Mouse (Mus musculus): ENCODE measurements around the gene Cd99l2. TPM values are rescaled to one million over a fixed set of nuclear protein-coding genes. Genes with fewer than 3 reads are reported as not detected.
A peak's percentile ranks its signal among the peaks of the same experiment; 100 is the strongest.
"Not testable (repeated sequence)": the region's sequence is repeated elsewhere in the genome, so short reads cannot be mapped to it uniquely, and the experiment has no call there.

Cd99l2 gene
- total RNA-seq (2021) (100 to 1,000 TPM in 1 of 2 experiments, 10 to 100 TPM in 1; 78.0 to 110 TPM), polyA plus RNA-seq (2012; rRNA removed) (18.7 and 21.4 TPM in 2 replicates)
- long read RNA-seq, transcript Cd99l2-201 (10 exons, 3,600 nt) = major isoform, 53 of 83 reads
- long read RNA-seq, transcript Cd99l2-202 (9 exons, 3,327 nt) = minor isoform, 12 of 83 reads
- long read RNA-seq, partial matches to known transcripts = 7 of 83 reads
- long read RNA-seq, other reads (novel, unspliced or antisense) = 11 of 83 reads

DNA sequence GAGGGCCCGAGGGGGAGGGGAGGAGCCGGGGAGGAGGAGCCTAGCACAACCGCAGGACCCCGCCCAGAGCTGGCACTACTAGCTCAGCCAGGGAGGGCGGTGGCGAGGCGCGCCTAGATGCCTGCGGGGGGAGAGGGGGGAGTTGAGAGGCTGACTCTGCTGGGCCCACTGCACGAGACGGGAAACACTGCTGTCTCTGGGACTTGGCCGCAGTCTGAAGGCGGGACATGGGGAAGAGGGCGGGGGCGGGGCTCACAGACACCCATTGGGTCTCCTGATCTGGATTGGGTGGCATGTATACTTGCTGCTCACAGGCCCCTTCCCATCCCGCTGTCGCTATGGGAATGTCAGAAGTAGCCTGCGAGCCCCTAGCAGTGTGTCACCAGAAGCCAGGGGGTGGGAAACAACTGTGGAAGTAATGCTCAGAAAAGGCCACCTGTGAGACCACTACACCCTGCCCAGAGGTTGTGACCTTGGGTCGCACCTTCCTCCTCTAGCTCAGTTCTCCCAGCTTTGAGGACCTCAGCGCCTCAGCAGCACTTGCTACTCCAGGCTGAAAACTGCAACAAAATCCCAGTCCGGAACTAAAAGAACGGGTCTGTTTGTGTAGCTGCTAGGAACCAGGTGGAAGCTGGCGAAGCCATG is at the start of gene Cd99l2:
Gene Cd99l2 (minus strand): TSS at position 216 of the 645 bp plus-strand sequence.
- peak; percentile 92 for DNase-seq

DNA sequence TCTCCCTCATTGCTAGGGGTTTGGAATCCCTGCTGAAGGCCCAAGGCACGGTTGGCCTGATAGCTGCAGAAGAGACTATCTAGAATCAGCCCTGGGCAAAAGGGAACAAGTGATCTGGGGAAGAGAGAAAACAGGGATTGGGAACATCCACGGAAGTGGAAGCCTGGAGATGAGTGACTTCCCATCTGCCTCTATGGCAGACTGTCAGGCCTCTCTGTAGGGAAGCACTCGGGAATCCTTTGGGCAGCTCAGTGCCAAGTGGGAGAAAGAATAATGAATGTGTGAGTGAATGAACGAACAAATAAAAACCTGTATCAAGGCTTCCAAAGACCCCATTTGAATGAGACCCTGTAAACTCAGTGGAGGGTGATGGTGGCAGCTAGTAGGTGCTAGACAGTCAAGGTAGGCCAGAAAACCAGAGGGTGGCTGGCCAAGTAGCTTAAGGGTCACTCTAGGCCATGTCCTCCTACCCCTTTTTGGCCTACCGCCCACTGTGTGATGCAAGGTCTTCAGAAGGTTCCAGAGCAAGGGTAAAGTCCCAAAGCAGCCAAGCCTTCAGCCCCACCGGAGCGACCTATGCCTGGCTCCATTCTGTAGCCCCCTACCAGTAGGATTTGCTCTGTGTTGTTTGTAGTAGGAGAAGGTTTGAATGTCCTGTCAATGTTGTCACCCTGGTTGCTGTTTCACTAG is 48.3 kb upstream of the Cd99l2 start:
- peak; percentile 48 for DNase-seq

DNA sequence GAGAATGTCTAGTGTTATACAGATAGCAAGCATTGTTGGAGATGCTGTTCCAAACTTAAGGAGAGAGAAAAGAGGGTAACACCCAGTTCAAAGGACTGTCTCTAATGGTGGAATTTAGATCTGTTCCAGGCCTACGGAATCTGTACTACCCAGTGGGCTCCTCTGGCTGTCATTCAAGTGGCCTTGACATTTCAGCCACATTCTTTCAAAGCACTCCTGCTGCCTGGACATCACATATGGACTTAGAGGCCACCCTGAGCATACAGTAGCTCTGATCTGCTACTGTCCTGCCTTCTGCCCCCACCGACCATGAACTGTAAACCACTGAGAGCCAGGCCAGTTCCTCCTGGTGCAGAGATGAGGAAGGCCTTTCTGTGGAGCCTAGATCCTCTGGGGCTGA is 45.1 kb upstream of the Cd99l2 start:
- DNase-seq = peak; percentile 48

DNA sequence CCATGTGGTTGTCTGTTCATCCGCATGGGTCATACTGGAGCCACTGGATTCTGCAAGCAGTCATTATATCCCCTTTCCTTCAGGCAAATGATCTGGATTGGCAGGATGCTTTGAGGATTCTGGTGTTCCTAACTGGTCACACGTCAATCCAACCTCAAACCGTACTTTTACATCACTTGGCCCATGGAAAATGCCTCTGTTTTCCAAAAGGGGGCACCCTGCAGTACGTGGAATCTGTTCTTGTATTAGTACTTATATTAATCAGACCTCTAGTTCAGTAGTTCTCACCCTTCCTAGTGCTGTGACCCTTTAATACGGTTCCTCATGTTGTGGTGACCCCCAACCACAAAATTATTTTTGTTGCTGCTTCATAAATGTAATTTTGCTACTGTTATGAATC is 41.5 kb upstream of the Cd99l2 start:
- no peak for DNase-seq

DNA sequence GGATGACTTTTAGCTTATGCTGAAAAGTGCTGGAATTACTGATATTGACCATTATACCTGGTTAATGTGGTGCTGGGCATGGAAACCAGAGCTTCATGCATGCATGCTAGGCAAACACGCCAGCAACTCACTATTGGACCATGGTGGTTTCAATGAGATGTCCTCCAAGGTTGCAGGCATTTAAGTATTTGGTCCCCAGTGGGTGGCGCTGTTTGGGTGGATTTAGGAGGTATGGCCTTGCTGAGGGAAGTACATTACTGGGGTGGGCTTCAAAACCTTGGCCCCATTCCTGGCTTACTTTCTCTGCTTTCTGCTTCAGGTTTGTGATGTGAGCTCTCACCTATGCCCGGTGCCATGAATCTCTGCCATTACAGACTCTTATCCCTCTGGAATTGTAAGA is 40.0 kb upstream of the Cd99l2 start:
- no peak for DNase-seq

DNA sequence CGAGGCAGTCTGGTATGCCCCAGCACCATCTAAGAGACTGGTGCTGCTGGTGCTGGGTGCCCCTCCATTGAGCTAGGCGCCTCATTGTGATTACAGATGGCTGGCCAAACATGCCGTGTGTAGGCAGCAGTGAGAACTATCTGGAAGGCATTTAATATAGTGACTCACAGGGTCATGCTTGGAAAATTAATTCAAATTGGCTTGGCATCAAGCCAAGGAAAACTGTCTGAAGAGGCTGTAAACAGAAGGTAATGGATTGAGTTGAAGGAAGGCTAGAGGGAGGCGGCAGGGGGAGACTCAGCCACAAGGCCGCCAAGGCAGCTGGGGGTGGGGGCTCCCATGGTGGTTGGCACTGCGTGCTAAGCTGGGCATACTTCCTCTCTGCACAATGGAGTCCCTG is 36.0 kb upstream of the Cd99l2 start:
- peak; percentile 55 for DNase-seq

DNA sequence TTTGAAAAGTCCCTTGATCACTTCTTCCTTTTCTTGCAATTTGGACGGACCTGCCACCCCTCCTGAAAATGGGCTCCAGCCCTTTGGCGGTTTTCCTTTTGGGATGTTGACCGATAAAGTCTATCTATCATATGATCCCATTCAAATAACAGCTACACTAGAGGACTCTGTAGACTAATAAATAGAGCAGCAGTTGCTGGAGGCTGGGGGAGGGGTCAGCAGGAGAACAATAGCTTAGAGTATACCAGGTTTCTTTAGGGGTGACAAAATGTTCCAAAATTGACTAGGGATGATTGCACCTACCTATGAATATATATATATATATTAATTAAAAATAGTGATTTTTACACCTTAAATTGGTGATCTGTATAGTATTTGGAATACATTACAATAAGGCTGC is 35.5 kb upstream of the Cd99l2 start:
- DNase-seq = no peak

DNA sequence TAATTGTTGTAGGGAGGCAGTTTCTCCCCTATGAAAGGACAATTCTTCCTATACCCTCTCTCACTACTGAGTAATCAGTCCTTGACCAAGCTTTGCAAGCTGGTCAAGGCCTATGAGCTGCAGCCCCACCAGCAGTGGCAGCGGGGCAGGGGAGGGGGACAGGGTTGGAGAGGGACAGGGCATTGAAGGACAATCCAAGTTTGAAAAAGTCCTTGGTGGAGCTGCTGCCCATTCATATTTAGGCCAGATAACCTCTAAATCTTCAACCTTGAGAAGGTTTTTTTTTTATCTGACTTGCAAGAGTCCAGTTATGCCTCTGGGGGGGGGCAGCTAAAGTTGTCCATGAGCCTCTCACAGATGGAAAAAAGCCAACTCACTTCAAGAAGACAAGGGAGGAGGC is 34.8 kb upstream of the Cd99l2 start:
- DNase-seq = peak; percentile 77

DNA sequence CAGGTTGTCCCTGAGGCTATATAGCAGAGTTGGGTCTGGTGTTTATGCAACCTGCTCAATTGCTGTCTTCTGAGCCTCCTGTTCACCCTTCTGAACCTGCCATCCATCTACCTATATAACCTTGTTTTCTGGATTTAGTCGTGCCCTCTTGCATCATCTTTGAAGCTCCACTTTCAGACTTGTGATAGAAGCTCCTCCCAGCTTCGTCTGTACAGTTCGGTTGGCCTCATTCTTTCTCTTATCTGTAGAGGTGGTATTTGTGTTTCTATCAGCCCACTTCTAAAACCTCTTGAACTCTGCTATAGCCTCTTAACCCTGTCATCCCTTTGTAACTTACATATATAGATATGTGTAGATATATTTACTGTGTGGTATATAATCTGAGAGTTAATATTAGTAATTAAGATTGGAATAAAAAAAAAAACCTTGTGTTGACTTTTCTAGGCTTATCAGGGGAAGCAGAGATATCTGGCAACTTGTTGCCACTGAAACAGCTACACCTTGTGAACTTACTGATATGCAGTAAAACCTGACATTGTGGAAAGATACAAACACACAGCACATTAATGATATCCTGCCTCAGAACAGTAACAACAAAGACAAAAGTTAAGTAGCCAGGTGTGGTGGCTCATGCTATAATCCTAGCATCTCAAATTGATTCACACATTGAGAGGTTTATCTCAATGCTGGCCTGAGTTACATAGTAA is 33.1 kb upstream of the Cd99l2 start:
- no peak for DNase-seq

DNA sequence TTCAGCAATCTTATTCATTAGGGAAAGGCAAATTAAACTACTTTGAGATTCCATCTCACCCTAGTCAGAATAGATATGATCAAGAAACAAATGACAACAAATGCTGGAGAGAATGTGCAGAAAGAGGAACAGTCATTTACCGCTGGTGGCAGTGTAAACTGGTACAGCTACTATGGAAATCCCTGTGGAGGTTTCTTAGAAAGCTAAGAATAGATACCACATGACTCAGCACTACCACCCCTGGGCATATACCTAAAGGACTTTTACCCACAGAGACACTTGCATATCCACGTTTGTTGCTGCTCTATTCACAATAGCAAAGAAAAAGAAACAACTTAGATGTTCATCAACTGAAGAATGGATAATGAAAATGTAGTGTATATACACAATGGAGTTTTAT is 31.7 kb upstream of the Cd99l2 start:
- no peak for DNase-seq

DNA sequence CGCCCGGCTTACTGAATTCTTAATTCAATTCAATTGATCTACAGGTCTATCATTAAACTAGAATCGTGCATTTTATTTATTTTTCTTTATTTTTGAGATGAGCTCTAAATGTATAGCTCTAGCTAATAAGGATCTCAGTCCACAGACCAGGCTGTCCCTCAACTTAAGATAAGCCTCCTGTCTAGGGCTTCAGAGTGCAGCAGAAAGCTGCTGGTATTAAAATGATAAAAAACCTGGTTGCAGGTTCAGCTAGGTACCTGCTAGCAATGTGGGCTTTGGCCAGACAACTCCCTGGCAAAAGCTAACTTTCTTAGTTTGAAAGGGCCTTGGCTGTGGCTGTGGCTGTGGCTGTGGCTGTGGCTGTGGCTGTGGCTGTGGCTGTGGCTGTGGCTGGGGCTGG is 30.2 kb upstream of the Cd99l2 start:
- no peak for DNase-seq

DNA sequence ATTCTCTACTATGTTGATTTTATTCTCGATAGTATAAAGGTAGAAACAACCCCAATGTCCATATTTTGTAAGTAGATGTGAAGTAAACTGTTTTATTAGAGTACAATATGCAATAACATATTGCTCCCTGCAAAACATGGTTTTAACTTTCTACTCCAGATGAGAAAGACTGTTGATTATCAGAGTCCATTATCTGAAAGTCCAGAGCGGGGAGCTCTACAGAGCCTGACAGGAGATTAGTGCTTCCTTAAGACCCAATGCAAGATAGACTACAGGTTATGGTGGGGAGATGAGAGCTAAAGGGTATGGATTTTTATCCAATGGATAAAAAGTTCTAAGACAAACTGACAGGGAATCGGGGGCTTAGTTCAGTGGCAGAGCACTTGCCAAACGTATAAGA is 26.6 kb upstream of the Cd99l2 start:
- DNase-seq = no peak

DNA sequence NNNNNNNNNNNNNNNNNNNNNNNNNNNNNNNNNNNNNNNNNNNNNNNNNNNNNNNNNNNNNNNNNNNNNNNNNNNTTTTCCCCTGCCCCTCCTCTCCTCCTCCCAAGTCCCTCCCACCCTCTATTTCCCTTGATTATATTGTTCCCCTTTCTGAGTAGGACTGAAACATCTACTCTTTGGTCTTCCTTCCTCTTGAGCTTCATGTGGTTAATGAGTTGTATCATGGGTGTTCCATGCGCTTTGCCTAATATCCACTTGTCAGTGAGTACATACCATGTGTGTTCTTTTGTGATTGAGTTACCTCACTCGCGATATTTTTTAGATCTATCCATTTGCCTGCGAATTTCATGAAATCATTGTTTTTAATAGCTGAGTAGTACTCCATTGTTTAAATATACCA is 13.9 kb upstream of the Cd99l2 start:
- not testable (repeated sequence) for DNase-seq

DNA sequence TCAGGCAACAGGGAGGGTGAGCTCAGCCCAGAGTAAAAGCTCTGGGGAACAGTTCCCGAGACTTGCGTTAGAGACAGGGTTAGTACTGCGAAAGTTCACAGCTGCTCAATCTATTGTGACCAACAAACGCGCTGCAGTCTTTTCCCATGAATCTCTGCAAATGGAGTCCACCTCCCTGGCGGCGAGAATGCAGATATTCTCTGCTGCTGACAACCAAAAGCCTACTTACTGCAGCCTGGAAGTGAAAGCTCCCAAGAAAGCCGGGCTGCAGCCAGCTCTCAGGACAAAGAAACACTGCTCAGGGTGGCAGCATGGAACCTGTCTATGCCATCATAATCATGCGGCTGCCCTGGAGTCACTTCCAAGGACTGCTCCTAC is 619 bp upstream of the Cd99l2 start:
- peak; percentile 59 for DNase-seq

DNA sequence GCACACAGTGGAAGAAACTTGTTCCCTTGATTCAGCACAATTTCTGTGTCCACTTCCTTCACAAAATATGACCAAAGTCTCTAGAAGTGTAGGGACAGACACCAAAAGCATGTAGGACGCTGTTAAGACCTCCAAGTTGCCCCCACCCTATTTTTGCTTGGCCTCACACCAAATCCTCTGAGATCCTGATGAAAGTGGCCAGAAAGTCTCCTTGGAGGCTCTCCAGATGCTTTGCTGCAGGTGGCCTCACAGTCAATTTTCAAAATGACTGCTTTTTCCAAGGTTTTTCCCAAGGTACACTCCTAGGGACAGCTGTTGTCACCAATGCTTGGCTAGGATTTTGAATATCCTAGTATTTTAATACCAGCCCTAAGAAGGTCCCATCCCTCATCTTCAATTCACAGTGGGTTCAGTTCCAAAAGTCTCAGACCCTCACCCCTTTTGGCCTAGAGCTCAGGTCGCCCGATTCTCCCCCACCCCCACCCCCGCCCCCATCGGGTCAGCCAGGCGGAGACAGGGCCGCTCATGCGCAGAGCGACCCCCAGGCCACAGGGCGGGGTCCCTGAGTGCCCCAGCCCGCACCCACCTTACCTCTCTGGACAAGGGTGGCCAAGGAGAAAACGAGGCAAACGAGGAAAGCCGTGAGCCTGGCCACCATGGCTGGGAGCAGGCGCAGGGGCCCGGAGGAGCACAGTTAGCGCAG is 567 bp downstream of the Cd99l2 start:
- no peak for DNase-seq

DNA sequence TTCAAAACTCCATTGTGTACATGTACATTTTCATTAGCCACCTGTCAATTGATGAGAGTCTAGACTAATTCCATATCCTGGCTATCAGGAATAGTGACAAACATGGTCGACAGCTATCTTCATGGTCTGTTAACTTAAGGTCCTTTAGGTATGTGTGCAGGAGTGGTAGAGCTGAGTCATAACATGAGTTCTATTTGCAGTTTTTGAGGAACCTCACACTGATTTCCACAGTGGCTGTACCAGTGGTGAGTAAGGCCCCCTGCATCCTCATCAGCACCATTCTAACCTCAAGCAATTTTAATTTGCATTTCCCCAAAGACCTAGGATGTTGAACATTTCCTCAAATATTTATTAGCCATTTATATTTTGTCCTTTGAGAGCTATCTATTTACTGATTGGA is 3.3 kb downstream of the Cd99l2 start:
- DNase-seq = no peak

DNA sequence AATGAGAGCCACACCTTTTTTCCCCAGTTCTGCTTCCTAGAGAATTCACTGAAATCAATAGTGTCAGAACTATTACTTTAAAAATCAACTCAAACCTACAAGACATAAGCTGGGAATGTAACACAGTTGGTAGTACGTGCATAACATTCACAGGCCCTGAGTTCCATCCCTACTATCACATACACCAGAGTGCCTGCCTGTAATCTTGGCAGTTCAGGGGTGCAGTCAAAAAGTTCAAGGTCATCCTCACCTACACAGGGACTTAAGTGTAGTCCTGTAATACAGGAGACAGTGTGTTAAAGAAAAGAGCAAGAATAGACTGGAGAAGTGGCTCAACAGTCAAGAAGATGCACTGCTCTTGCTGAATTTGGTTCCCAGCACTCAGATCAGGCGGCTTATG is 10.4 kb downstream of the Cd99l2 start:
- DNase-seq = no peak

DNA sequence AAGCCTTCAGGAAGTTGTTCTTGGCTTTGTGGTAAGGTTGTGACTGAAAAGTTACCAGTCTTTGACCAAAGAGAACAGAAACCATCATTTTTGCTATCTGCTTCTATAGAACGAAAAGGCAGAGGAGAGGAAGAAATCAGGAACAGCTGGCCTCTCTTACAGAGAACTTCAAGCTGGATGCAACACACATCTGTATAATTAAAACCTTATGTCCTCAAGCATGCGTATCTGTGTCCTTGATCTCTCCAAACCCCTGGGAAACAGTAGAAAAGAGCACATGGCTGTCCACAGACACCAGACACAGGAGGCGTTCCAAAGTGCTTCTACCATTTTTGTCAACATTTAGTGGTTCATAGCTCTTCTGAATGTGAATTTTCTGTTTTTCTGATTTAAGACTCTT is 16.7 kb downstream of the Cd99l2 start:
- no peak for DNase-seq

DNA sequence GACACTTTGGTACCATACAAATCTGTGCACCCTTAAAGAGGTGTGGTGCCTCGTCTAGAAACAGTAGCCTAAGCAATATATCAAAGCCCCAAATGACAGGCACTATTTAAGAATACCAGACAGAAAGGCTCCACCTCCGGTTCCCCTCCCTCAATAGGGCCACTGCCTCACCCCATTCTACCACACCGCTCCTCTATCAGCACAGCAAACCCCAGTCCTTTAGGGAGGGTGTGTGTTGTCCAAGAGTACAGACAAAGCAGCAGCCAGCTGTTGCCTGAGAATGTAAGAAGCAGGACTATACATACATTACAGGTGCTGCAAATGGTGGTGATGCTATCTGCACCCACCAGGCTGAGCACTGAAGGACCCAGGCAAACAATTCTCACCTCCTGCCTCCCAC is 17.2 kb downstream of the Cd99l2 start:
- DNase-seq = no peak

DNA sequence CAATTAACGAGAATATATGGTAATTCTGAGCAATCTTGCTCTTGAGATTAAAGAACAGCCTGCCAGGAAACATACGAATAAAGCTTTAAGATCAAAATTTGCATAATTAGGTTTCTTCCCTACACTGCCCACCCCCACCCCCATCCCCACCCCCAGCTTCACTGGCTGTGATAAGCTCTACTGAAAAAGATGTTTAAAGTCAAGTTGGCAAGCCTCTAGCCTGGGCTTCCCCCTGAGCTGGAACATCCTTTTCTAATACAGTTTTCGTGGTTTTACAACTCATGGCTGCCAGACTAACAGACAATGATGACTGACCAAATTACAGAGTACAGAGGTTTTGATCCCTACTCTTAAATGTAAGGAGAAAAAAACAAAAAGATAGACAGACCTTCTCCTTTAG is 17.6 kb downstream of the Cd99l2 start:
- DNase-seq = no peak

DNA sequence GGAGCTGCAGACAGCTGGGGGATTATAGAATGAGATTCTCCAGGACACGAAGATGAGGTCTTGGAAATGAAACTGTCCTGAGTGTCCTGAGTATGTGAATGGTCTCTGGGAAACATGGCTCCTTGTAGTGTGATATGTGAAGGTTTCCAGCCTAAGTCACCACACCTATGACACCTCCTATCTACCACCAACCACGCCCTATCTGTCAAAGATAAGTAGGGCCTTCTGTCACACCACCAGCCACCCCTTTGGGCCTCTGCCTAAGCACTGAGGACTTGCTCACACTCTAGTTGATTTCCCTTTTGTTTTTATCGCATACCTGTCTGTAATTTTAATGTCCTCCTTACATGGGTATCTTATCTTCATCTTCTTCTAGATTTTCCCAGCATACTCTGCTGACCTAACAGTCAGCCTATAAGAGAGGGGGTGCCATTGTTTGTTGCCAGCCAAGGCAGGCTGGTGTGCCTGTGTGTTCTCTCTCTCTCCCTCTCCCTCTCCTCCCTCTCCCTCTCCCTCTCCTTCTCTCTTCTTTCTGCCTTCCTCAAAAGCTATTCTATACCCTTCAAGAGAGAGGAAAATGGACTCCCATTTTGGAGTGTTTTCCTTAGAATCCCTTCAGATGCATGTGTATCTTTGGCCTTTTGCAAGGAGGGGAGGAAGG is 18.2 kb downstream of the Cd99l2 start:
- no peak for DNase-seq

Data from adrenal gland, adult 2 months (tissue).